Mouse (Mus musculus) liver, postnatal 0 days (tissue): ENCODE data around the gene Kif7.

Source experiments
- CTCF ChIP-seq: sonication (generic); IDR thresholded peaks from 2 replicates; pipeline ENCODE4 v1.5.1; 2016; ENCODE audit warnings: antibody characterized with exemption, low read depth
- EP300 ChIP-seq: IDR thresholded peaks from 2 replicates; pipeline ENCODE4 v1.6.1; 2016; ENCODE audit warnings: antibody characterized with exemption, low read depth, mild to moderate bottlenecking

- no peak for TF ChIP-seq CTCF
- TF ChIP-seq EP300: no peak
Measured at GRCm38 (mm10) chr7:79660291-79661150, 55.0 kb downstream of the Kif7 start.
